Mouse (Mus musculus) kidney, adult 8-10 months (tissue): ENCODE data around the gene Col23a1.

Source experiments
- DNase-seq, 2 experiments: peaks; one replicate each; pipeline ENCODE4 v3.0.0; 2022

Gene Col23a1

GRCm38 (mm10) chr11:51289564-51290041 lies at the start of gene Col23a1:
Col23a1 (plus strand) TSS chr11:51289920.
- peak; percentile 64 to 79 for DNase-seq

GRCm38 (mm10) chr11:51242897-51243296 lies 46.8 kb upstream of the Col23a1 start:
- DNase-seq = no peak

GRCm38 (mm10) chr11:51257006-51257405 lies 32.7 kb upstream of the Col23a1 start:
- DNase-seq = no peak

- no peak for DNase-seq
These were observed 28.0 kb upstream of the Col23a1 start, which contains the start of gene Clk4 for GRCm38 (mm10) chr11:51261680-51262219. Clk4 (plus strand) TSS chr11:51261730.

GRCm38 (mm10) chr11:51262342-51263285 lies 27.1 kb upstream of the Col23a1 start, which contains the start of gene BC049762:
BC049762 (minus strand) TSS chr11:51263046.
- peak; percentile 98 to 99 for DNase-seq

- DNase-seq = peak; percentile 82 to 87
These were observed 26.4 kb upstream of the Col23a1 start for GRCm38 (mm10) chr11:51263286-51263831.

GRCm38 (mm10) chr11:51264352-51264751 lies 25.4 kb upstream of the Col23a1 start:
- peak; percentile 21 to 35 for DNase-seq

GRCm38 (mm10) chr11:51265326-51265725 lies 24.4 kb upstream of the Col23a1 start:
- DNase-seq = no peak

GRCm38 (mm10) chr11:51274418-51274817 lies 15.3 kb upstream of the Col23a1 start:
- no peak for DNase-seq

- DNase-seq = peak; percentile 24 to 25
These were observed 591 bp downstream of the Col23a1 start for GRCm38 (mm10) chr11:51290066-51290955.

GRCm38 (mm10) chr11:51293956-51294530 lies 4.3 kb downstream of the Col23a1 start:
- DNase-seq = no peak

- no peak for DNase-seq
These were observed 6.0 kb downstream of the Col23a1 start for GRCm38 (mm10) chr11:51295742-51296141.

- DNase-seq = no peak
These were observed 9.0 kb downstream of the Col23a1 start for GRCm38 (mm10) chr11:51298691-51299090.

- DNase-seq = no peak
These were observed 12.7 kb downstream of the Col23a1 start for GRCm38 (mm10) chr11:51302396-51302795.

GRCm38 (mm10) chr11:51303981-51304553 lies 14.3 kb downstream of the Col23a1 start:
- DNase-seq = no peak

- DNase-seq = peak; percentile 71 to 75
These were observed 18.6 kb downstream of the Col23a1 start for GRCm38 (mm10) chr11:51308306-51308705.

- DNase-seq = no peak
These were observed 22.1 kb downstream of the Col23a1 start for GRCm38 (mm10) chr11:51311846-51312245.

GRCm38 (mm10) chr11:51315991-51316810 lies 26.5 kb downstream of the Col23a1 start:
- no peak for DNase-seq

- DNase-seq = no peak
These were observed 30.9 kb downstream of the Col23a1 start for GRCm38 (mm10) chr11:51320609-51321008.

- no peak for DNase-seq
These were observed 37.2 kb downstream of the Col23a1 start for GRCm38 (mm10) chr11:51326908-51327307.
